Mouse (Mus musculus) bone marrow macrophage, adult 2 months (primary cell): ENCODE results near the gene 2510009E07Rik.

Experiments used
- CTCF ChIP-seq: IDR thresholded peaks from 2 replicates; pipeline ENCODE4 v1.5.1; 2012; ENCODE audit warnings: low read depth, mild to moderate bottlenecking, low read length, moderate library complexity
- POLR2A ChIP-seq: IDR thresholded peaks from 2 replicates; pipeline ENCODE4 v1.6.1; 2012; ENCODE audit warnings: mild to moderate bottlenecking, low read depth, low read length, borderline replicate concordance

GRCm38 (mm10) chr16:21604354-21604753 lies 90.1 kb downstream of the 2510009E07Rik start:
- TF ChIP-seq CTCF (no peak), POLR2A (no peak)
